Mouse (Mus musculus) mesoderm, embryonic 11.5 days (tissue): ENCODE results near the gene Cyp27a1.

ENCODE experiments used
- DNase-seq: peaks from one replicate; pipeline ENCODE4 v3.0.0-alpha.2; 2012; ENCODE audit warnings: low read depth, low spot score

Gene Cyp27a1

DNA sequence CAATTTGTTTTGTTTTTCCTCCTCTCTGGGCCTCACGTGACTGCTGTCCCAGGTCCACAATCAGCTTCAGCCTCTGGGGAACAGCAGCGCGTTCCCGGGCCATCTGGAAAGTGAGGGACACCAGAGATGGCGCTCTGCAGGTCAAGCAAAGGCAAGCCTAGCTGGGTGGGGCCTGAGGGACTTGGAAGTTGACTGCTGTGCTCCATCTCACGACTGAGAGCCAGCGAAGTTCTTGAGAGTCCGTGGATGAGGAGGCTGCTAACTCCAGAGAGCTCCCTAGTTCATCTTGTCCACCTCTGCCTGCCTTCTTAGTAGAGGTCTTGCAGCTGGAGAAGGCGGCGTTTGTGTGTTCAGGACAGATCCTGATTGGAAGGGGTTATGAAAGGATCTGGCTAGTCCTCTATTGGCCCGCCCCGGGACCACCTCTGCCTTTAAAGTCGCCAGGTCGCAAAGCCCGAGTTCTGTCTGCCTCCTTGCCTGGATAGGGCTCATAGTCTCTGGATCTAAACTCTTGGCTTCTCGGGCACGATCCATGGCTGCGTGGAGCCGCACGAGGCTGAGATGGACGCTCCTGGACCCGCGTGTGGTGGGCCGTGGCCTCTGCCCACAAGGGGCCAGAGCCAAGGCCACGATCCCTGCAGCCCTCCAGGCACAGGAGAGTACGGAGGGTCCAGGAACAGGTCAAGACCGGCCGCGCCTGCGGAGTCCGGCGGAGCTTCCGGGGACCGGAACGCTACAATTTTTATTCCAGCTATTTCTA, at the start of gene Cyp27a1:
TSS of gene Cyp27a1 (plus strand) at position 476 of the 760 bp plus-strand sequence.
- DNase-seq, result peak; percentile 68

DNA sequence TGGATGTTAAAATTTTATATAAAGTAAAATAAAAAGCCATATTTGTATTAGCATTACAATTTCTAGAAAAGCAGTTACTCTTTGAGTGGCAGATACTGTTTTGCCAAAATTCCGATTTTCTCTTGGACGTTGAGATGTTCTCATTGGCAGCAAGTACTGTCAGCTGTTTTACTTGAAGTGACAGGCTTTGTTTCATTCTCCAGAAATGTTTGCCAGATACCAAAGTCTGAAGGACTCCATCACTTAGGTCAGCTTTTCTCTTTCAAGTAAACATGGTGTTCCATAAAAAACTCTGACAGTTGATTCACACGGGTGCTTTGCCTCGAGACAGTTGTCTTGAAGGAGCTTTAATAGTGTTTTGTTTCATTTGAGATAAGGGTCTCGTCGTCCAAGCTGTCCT, 48.2 kb upstream of the Cyp27a1 start:
- no peak for DNase-seq

DNA sequence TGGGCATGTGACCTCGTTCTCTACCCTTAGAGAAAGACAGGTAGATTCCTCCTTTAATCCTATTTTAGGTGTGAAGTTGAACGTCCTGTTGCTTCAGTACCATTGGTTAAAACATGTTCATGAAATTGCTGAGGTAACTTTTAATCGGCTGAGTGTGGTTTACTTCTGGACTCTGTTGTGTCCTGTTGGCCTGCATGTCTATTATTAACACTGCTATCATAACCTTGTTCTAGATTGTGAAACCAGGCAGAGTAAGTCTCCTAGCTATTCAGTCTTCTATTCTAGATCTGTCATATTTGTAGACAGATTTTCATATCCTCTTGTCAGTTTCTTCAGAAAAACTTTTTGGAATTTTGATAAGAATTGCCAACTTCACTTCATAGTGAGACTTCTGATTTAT, 45.0 kb upstream of the Cyp27a1 start:
- DNase-seq, result no peak

DNA sequence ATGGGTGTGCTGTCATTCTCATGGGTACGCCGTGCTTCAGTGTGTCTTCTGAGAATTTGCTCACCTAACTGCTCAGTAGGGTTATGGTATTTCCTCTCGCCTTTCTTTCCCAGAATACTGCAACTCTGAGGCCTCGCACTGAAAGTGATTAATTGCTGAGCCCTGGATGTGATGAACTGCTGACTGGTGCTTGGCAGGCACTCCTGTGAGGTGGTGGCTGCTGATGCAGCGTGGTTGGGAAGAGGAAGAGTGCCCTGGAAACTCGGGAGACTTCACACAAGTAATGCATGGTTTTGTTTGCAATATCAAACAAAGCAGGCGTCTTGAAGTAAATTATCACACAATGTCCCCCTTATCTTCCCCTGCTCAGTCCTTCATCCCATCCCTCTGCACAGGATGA, 40.6 kb upstream of the Cyp27a1 start:
- DNase-seq, result no peak

DNA sequence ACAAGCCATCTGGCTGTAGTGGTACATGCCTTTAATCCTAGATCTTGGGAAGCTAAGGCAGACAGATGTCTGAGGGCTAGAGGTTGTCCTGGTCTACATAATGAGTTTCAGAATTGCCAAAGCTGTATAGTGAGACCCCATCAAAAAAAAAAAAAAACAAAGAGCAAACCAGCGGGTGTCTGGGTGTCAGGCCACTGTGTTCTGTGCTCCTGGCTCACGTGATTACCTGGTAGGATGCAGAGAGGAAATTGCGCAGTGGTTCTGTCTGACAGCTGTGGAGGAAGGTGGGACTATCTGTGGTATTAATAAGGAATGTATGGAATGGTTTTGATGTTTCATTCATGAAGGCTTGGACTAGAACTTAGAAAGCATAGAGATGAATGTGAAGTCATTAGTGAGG, 36.5 kb upstream of the Cyp27a1 start:
- no peak for DNase-seq

DNA sequence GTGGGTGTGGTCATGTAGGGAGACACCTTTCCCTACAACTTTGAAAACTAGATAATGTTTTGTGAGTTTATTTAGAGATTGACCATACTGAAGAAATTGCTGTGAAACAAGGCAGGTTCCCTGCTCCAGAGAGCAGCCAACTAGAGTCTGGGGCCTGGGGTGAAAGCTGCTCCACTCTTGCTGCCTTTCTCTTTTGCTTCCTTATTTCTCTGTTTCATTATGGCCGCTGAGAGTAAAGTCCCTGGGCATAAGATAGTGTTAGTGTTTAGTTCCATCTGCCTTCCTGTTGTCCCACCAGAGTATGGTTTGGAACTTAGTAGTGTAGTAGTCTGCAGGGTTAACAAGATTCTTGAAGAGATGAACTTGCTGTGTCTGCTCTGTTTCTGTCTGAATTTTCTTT, 35.5 kb upstream of the Cyp27a1 start:
- DNase-seq, result no peak

DNA sequence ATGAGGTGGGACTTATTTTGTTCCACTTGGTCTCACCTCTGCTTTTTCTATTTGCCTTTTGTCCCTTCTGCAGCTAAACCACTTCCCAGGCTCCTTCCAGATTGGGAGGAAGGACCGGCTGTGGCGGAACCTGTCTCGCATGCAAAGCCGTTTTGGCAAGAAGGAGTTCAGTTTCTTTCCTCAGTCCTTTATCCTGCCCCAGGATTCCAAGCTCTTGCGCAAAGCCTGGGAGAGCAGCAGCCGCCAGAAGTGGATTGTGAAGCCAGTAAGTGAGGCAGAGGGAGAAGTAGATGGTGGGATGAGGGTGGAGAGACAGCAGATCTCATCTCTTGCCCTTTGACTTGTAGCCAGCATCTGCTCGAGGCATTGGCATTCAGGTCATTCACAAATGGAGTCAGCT, 26.2 kb upstream of the Cyp27a1 start:
- DNase-seq, result no peak

DNA sequence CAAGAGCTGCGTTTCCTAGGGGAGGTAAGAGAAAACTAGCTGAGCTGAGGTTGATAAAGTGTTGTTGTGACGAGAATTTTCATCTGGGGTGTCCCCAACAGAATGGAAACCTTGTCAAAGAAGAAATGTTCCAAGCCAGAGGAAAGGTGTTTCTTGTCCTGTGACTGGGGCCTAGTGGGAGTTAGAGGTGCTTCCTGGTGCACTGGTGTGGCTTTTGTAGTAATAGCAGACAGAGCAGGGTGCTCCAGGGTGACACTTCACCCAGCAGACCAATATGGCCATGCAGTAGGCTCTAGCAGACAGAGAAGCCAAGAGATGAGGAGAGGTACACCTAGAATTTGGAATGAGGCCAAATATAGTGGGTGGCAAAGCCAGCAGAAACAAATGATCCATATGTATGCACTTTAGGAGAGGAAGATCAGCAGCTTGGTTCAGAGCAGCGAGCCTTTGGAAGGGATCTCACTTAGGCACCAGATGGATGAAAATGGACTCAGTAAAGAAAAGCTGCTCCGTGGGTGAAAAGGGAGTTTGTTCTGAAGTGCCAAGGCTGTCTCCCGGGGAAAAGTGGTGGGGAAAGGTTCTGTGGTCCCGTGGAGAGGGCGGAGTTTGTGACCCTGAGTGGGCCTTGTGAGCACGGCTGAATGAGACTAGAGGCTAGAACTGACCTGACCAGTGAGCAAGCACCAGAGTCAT, 19.3 kb upstream of the Cyp27a1 start:
- no peak for DNase-seq

DNA sequence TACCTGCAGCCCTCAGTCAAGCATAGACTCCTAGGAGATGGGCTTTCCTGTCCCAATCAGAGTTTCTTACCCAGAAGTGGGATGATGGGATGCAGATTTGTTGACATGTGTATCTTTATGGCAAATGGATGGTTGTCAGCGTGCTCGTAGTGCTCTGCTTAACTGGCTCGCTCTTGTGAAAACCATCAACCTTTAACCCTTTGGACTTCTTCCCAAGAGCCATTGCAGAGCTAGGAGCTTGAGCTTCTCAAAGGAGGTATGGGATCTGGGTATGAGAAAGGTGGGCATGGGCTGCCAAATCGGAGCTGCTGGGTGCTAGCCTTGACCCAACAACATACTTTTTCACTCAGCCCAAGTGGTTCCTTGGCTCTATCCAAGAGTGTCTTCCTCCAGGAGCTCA, 17.5 kb upstream of the Cyp27a1 start:
- no peak for DNase-seq

DNA sequence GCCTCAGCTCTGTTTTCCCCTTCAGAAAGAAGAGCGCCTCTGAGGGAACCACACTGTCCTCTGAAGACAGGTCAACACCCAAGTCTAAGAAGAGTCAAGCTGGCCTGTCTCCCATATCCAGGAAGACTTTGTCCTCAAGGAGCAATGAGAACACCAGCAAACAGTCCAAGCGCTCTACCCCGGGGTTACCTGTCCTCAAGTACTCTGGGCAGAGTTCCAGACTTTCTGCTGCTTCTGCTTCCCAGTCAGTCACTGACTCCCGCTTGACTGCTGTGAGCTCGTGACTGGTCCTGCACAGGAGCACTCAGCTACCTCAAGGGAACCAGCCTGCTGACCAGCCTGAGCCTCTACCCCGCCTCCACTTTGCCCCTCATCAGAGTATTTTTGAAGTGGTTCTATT, 16.0 kb upstream of the Cyp27a1 start:
- no peak for DNase-seq

DNA sequence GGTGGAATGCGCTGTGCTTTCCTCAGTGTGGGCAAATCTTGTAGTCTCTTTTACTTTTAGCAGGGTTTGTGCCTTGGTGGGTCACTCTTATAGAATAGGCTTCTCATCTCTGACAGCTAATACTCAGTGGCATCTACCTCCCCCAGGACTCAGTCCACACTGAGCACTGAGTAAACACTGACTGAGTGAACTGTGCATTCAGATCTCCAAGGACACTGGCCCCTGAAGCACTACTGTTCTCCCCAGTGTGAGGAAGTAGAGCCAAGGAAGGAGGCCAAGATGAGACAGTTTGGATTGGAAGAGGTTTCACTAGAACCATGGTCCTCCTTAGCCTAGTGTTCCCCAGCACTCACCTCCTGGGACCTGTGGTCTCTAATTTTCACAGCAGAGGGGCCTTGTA, 15.0 kb upstream of the Cyp27a1 start:
- no peak for DNase-seq

DNA sequence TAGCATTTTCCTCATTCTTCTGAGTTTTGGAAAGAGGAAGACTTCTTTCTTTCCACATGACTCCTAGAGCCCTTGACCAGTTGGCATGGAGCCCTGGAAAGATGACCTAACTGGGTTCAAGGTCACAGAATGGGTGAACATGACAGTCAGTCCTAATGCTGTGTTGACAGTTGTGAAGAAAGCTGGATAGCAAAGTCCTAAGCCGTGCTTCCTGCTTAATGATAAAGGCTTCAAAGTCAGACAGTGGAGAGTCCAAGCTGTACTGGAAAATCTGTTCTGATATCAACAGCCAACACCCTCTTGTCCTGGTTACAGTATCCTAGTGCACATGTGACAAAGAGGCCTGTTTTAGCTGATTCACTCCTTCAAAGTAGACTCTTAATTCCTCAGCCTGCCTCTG, 14.6 kb upstream of the Cyp27a1 start:
- DNase-seq, result no peak

DNA sequence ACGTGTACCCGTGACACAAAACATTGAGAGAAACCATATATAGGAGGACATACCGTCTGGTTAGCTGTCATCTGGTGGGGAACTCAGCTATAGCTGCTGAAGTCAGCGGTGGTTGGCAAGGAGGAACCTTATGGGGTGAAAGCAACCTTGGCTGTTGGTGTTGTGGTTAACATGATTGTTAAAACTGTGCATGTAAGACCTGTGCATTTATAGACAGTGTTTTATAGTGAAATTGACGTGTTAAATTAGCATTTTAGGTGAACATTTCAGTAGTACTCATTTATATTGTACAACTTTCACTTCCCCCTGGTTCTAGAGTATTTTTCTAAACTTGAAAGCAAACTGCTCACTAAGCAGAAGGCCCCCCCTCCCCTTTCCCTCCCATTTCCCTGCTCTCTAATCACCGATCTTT, 11.2 kb upstream of the Cyp27a1 start:
- DNase-seq, result no peak

DNA sequence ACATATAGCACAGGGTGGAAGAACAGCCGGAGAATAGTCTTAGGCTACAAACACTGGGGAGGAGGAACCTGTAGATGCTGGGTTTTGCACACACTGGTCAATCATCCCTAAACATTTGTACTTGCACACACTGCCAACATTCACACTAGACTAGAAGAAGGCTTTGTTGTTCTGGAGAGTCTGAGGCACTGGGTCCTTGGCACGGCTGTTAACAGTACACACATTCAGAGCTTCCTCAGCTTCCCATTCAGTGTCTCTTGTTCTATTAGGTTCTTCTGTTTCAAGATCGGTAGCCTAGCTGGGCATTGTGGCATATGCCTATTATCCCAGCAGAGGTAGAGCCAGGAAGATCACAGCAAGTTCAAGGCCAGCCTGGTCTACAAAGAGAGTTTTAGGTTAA, 9.2 kb upstream of the Cyp27a1 start:
- no peak for DNase-seq

DNA sequence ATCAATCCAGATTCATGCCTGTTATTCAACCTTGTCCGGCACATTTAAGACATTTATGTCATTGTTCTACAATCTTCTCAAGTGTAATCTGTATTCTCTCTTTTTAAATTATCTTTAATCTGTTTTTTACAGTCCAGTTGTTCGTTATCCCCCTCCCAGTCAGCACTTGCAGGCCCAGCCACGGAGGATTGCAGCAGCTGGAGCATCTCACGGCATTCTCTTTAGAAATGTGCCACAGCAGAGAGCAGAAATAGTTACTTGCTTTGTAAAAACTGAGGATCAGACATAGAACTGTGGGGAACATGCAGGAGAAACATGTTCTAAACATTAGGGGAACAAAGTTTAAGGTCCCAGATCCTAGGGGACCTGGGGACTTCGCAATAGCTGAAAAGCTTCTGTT, 8.4 kb upstream of the Cyp27a1 start:
- no peak for DNase-seq

DNA sequence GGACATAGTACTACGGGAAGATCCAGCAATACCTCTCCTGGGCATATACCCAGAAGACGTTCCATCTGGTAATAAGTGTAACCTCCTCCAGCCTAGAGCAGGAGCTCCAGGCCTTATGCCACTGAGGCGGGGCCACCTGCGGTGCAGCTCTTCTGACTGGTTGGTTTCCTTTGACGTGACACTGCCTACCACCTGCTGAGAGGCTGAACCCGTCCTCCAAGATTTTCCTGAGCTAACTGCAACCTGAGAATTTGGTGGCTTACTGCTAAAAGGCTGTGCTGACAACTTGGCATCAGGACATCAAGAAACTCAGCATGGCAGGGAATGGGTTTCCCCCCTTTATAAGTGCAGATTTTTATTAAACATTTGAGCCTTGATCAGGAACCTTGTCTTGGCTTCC, 3.8 kb upstream of the Cyp27a1 start:
- DNase-seq, result no peak

DNA sequence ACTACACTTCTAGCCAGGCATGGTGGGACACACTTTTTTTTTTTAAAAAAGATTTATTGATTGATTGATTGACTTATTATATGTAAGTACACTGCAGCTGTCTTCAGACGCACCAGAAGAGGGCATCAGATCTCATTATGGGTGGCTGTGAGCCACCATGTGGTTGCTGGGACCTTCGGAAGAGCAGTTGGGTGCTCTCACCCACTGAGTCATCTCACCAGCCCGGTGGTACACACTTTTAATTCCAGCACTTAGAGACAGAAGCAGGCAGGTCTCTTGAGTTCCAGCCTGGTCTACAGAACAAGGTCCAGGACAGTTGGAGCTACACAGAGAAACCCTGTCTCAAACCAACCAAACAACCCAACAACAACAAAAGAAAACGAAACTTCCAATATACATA, 1.3 kb upstream of the Cyp27a1 start:
- no peak for DNase-seq

DNA sequence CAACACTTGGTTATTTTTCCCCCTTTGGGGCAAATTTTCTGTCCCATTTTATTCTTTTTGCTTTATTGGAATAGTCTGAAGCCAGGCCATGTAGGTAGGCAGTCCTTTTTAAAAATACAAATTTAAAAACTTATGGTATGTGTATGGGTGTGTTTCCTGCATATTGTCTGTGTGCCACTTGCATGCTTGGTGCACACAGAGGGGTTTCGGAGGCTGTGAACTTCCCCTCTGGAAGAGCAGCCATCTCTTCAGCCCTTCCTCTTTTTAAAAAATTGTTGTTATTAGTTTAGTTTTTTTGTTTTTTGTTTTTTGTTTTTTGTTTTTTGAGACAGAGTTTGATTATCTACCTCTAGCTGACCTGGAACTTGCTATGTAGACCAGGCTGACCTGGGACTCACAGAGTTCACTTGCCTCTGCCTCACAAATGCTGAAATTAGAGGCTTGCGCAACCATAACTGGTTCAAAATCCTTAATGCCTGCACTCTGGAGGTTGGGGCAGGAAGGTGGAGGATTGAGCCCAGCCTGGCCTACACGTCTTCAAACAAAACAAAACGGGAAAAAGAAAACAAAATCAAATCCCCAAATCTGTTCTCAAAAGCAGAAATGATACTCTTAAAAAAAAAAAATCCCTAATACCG, 794 bp upstream of the Cyp27a1 start:
- DNase-seq, result no peak

DNA sequence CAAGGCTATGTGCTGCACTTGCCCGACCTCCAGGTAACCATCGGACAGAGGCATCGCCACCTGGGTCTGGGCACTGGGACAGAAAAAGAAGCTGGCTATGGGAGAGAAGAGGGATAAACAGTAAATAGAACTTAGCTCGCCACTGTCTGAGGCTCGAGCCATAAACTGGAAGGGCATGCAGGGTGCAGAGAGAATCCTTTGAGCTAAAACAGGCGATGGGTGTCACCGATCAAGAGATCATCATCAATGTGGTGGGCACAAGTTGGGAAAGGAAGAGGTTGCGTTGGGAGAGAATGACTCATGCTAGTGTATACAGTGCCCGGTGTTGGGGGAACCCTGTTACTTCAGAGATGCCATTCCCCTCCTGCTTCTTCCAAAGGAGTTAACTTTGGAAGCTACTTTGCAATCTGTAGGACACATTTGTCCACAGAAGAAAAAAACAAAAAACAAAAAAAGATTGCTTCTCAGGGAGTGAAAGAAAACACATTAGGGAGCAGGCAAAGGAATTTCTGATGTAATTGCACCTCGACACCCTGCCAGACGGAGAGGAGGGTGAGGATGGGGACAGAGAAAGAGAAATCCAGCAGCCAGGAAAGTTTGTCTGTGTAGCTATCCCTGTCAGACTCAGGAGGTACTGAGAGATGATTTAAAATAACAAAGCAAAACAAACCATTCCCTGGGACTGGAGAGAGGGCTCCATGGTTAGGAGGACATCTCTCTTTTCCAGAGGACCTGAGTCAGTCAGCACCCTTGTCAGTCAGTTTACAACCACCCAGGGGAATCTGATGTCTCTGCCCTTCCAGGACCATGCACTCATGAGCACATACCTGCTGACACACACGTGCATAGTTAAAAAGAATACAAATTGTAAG, 721 bp downstream of the Cyp27a1 start:
- DNase-seq, result no peak

DNA sequence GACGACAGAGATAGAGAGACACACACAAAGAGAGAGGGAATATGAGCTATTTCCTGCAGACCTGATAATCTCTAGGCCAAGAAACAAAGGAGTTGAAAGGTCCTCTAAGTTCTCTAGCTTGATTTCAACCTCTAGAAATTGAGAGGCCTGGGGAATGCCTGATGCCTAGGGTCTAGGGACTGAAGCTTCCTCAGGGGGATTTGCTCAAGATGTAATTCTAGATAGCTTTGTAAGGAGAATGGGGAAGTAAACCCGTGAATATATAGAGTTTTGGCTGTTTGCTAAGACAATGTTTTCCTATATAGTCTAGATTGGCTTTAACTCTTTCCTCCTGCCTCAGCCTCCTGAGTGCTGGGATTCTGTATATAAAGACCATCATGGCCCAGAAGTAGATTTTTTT, 1.6 kb downstream of the Cyp27a1 start:
- no peak for DNase-seq

DNA sequence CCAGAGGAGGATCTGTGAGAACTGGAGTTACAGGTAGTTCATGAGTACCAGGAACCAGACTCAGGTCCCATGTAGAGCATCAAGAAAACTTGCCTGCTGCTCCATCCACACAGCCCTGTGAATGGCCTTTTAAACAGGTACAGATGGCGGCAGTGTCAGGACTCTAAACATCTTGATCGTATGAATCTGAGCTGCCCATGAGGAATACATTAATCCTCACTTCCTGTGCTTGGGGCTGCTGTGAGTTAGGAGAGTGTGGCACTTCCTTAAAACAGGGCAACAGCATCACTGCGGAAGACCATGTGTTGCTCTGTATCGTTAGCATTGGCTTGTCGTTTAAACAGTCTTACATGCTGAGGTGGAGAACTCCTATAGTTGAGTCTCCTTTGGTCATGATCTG, 2.1 kb downstream of the Cyp27a1 start:
- DNase-seq, result peak; percentile 61

DNA sequence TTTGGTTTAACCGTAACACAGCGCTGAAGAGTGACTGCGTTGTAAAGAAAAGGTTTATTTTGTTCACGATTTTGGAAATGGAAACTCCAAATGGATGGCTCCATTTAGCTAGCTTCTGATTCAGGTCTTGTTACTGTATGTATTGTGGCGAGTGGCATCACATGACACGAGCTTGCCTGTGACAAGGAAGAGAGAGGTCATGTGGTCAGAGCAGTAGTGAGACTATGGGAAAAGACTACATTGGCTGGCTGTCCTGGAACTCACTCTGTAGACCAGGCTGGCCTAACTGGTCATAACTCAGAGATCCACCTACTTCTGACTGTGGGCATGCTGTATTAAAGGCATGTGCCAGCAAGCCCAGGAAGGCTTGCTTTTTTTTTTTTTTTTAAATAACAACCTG, 2.5 kb downstream of the Cyp27a1 start:
- DNase-seq, result no peak
